Mouse (Mus musculus) c-Kit-positive CD71-positive TER-119-positive erythroid progenitor cells, embryonic 14.5 days (primary cell): ENCODE results near the gene Kcnk7.

ENCODE experiments used
- DNase-seq: peaks from one replicate; pipeline ENCODE4 v3.0.0-alpha.2; 2013; ENCODE audit warnings: low spot score

The Kcnk7 gene

DNA sequence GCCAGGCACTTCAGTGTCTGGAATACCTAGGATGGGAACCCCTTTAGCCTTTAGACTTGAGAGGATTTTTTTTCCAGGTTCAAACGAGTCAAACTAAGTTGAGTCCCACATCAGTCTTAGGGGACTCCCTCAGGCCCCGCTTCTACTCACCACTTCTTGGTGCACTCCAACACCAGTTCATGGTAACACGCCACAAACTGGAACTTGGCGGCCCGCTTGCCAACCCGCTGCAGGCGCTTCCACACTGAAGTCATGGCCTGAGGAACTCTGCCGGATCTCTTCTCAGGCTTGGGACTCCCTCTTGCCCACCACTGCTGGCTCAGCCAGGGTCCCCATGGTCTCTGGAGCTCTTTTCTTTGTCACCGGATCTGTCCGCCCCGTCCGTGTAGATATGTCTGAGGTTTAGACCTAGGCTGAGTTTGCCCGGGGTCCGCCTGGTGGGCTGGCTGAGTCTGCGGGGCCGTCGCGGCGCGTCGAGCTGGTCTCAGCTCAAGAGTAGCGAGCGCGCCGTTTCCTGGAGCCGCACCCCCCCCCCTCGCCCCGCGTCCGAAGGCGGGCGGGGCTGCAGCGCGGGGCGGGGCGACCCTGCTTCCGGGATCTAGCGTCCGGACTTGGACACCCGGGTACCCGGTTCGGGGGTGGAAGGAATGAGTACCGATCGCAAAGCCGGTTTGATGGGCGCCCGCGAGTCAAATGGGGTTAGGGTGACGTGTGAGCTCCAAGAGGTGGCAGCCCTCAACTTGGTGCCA, 21.8 kb downstream of the Kcnk7 start, which contains the start of gene Ehbp1l1:
TSS of gene Ehbp1l1 (minus strand) at position 551 of the 749 bp plus-strand sequence.
- peak; percentile 74 for DNase-seq

DNA sequence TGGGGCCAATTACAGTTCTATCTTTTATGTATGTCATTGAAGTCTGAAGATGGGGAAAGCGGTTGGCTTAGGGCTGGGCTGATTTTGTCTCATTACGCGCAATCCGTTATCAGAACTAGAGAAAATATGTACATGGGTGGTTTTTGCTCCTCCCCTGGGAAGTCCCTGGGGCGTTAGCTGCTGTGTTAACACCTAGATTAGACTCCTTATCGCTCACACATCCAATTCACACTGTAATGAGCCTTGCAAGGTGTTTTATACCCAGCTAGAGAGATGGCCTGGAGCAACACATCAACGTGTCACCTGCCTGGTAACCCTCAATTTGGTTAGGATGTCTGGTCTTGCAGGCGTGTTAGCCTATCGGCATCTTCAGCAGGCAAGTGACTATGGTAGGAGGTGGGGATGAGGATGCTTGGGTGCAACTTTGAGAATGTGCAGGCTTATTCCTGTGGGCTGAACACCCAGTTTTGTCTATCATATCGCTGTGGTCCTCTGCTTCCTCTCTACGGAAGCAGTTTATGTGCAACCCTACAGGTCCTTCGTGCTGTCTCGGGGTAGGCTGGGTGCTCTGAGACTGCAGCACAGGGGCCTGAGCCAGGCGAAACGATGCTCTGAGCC, 22.9 kb downstream of the Kcnk7 start:
- peak; percentile 90 for DNase-seq

DNA sequence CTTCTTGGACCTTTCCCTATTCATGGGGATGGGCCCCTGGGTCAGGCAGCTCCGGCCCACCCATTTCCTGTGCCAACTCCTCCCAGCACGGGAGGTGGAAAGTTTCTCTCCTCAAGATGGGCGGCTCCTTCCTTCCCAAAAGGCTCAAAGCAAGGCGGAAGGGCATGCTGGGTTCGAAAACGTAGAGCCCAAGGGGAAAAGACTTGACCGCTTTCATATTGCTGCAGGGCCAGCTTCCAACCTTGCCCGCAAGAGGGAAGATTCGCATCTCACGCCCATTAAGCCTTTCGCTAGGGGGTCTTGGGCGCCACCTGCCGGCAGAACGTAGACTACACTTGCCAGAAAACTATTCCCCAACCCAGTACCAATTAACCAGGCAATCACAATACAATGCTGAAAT, 23.5 kb downstream of the Kcnk7 start:
- peak; percentile 87 for DNase-seq

DNA sequence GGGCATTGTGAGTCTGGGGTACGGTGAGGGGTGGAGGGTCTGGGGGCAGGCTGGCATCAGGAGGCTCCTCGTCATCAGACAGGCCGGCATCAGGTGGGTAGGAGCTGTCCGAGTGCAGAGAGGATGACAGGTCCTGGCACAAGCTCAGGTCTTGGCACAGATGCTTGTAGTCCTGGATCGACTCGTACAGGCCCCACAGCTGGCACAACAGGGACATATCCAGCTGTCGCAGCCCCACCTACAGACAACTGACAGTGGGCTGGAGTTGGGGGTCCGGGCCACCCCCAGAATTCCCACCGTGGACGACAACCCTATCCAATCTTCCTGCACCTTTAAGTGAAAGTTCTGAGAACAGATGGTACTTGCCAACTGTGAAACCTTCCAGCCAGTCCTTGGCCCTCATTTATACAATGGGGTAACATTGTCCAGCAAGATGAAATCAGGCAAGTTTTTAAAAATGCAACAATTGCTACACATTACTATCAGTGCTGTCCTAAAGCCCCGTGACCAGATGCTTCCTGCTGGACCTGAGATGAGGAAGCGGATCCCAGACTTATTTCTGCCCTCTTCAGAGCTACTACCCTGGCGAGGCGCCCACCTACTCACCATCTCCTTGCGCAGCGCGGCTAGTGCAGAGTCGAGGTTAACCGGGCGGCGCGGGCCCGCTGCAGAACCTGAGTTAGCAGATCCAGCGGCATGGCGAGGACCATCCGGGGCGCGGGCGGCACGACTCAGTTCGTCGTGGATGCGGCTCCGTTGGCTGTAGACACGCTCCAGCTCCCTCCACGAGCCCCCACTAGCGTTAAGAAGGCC, 24.7 kb downstream of the Kcnk7 start:
- no peak for DNase-seq

DNA sequence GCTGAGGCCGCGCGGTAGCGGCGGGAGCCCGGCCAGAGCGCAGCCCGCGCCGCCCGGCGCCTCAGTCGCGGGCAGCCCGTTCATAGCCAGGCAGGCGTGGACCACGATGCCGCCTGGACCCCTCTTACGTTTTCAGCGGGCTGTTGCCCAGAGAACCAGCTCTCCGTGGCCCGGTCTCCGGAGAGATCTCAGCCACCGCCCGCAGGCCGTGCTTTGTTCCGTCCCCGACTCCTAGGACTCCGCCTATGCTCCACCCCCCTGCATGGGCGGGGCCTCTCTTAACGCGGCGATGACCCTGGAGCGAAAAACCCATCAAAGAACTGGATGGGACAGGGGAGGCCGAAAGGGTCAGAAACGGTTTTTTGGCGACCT, 25.3 kb downstream of the Kcnk7 start, which contains the start of gene Fam89b:
TSS of gene Fam89b (minus strand) at position 210 of the 372 bp plus-strand sequence.
- peak; percentile 86 for DNase-seq

DNA sequence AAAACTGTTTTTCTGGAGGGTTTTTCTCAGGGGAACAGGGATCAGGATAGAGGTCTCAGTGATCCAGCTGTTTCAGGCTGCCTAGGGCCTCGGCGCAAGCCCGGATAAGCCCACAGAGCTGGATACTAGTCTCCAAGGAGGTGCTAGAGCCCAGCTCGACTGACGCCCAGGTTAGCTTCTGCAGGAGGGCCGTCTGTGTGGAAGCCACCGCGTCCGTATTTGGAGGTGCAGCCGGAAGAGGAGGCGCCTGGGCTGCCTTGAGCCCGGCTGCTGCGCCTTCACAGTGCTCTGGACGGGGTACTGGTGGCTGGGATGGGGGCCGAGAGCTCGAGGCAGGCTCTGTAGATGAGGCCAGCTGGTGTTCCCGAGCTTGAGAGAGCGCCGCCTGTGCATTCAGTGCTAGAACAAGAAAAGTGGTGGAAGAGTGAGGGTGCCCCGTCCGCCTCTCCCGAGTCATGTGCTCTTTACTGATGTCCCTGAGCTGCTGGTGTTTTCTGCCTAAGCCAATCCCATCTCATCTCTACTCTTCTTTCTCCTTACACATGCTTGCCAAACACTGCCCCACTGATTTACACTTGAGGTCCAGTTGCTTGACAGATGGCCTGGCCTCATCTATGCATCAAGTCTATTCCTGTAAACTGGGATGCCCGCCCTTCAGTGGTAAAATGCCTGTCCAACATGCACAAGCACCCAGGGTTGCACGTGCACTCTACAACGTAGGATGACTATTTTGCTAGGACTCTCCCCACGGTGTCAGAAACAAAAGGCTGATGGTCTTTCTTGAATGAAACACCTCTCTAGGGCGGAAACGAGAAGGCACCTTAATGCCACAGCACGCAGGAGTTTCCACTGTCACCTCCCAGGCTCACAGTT, 26.4 kb downstream of the Kcnk7 start:
- no peak for DNase-seq

DNA sequence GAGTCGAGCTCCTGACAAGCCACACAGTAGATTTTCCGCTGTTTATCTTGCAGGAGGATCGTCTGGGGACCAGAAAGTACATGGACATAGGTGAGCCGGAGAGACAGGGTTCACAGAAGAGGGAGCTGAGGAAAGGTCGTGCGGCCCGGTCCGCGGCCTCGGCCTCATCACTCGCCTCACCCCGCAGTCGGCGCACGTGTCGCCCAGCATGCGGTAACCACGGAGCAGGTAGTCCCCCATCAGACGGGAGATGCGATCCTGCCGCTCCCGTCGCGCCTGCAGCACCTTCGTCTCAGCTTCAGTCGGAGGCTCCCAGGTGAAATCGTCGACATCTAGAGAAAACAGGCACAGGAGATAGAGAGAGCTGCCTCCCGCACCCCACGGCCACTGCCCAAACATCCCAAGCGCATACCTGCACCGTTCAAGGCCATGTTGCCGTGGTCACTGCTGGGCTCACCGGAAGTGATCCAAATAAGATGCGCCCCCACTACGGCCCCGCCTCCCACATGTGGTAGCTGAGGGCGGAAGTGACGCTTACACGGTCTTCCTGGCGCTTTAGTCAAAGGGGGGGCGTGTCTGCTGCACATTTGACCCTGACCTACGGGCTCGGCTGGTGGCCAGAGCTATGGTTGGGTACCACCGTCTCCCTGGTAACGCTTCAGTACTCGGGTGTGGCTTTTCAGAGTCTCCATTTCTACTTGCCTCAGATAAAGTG, 27.3 kb downstream of the Kcnk7 start:
- peak; percentile 85 for DNase-seq

DNA sequence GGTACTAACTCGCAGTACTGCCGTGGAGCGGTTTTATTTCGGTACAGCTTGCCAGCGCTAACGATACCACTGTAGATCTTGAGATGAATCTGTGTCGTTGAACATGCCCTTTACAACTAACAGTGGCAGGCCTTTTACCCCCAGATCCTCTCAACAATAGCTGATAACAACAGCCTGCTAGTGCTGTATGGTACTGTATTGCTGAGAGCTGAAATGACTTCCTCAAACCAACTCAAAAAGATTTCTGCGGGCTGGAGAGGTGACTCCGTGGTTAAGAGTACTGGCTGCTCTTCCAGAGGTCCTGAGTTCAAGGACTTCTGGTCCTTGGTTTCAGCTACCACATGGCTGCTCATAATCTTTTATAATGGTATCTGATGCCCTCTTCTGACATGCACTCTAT, 30.2 kb downstream of the Kcnk7 start:
- DNase-seq, result no peak

DNA sequence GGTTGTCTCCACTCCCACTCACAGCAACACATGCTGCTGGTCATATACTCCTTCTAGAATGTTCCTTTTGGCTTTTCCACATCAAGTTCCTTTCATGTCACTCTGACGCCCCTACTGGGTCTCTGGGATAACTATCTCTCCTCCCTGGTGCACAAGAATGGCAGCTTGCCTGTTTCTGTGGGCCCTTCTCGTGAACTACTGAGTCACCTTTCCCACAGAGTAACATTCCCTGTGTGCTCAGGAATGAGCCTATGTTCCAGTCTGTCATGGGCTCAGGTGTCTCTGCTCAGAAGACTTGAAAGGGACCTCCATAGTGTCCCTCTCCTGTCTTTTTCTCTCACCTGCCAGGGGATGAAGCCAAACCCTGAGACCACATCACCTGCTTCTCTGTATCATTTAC, 35.3 kb downstream of the Kcnk7 start:
- no peak for DNase-seq

DNA sequence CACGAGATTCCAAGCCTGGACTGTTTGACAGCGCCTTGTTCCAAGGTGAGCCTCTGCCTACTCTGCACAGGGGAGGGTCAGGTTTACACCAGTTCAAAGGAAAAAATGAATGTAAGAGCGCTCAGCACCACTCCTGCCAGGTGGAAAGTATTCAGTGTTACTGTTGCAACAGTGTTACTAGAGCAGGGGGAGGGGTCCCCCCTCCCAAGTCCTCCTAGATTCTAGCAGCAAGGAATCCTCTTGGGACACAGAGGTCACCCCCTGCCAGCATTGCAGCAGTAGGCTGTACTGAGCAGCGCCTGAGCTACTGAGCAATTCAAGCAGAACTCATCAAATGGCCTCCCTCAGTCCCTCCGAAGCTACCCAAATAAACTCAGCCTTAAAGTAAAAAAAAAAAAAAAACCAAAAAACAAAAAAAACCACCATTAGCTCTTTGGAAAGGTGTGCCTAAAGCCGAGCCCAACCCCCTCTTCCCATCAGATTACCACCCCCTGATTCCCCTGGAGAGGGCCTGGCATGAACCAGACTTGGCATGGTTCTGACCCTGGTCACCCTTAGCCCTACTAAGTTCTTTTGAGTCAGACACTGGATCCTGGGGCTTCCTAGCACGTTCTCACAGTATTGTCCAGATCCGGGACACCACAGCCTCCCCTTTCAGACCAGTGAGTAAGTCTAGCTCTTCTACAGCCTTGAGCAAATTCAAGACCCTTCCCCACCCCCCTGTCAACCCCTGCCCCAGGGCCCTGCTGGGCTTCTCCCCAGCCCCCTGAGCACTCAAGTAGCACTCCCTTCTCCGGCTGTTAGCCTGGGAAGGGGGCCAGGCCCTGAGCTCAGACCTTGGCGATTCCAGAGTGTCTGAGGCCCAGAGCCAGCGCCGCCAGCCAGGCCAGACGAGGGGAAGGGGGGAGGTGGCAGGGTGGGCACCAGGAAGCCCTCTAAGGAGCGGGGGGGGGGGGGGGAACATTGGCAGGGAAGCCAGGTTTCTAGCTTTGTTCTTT, 36.5 kb downstream of the Kcnk7 start, which contains the start of gene Ltbp3:
TSS of gene Ltbp3 (plus strand) at position 585 of the 998 bp plus-strand sequence.
- no peak for DNase-seq

DNA sequence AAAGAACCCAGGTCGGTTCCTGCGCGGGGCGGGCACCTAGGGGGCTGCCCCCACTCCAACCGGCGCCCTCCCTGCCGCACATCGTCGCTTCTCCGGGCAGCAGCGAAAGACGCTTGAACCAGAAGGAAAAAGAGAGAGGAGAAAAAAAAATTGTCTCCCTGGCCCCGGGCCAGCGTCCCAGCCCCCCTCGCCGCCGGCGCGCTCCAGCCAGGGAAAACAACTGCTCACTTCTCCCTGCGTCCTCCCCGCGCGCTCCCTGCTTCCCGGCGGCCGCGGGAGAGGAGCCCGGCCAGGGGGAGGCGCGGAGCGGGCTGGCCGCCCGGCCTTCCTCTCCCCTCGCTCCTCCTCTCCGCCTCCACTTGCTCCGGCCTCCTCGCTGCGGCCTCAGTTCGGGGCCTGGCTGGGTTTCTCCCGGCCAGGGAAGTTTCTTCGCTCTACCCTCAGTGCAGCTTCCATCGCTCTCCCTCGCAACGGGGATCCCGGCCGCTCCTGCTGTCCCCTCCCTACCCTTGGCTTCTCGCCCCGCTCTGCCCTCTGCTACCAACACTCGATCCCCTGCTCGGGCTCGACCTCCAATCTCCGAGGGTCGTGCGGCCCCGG, 37.6 kb downstream of the Kcnk7 start:
- DNase-seq, result no peak

DNA sequence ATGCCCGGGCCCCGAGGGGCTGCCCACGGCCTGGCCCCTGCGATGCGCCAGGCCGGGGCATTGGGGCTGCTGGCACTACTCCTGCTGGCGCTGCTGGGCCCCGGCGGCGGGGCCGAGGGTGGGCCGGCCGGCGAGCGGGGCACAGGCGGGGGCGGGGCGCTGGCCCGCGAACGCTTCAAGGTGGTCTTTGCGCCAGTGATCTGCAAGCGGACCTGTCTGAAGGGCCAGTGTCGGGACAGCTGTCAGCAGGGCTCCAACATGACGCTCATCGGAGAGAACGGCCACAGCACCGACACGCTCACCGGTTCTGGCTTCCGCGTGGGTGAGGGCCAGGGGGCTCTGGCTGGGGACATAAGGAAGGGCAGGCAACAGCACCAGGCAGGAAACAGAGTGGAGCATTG, 38.1 kb downstream of the Kcnk7 start:
- DNase-seq, result no peak

DNA sequence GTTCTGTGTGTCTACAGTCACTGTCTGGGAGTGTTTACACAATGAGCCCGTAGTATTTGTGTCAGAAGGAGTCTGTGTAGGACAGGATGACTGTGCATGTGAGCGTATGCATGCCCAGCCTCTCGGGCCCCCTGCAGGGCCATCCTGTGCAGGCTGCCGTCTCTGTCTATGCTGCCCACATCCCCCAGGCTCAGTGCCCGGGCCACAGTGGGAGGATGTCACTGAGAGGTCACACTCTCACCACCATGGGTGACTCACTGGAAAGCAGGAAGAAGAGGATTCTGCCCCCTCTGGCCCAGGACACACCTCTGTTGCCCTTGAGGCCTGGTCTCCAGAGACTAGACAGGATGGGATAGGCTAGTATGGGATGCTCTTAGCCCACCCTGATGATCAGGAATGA, 39.4 kb downstream of the Kcnk7 start:
- no peak for DNase-seq

DNA sequence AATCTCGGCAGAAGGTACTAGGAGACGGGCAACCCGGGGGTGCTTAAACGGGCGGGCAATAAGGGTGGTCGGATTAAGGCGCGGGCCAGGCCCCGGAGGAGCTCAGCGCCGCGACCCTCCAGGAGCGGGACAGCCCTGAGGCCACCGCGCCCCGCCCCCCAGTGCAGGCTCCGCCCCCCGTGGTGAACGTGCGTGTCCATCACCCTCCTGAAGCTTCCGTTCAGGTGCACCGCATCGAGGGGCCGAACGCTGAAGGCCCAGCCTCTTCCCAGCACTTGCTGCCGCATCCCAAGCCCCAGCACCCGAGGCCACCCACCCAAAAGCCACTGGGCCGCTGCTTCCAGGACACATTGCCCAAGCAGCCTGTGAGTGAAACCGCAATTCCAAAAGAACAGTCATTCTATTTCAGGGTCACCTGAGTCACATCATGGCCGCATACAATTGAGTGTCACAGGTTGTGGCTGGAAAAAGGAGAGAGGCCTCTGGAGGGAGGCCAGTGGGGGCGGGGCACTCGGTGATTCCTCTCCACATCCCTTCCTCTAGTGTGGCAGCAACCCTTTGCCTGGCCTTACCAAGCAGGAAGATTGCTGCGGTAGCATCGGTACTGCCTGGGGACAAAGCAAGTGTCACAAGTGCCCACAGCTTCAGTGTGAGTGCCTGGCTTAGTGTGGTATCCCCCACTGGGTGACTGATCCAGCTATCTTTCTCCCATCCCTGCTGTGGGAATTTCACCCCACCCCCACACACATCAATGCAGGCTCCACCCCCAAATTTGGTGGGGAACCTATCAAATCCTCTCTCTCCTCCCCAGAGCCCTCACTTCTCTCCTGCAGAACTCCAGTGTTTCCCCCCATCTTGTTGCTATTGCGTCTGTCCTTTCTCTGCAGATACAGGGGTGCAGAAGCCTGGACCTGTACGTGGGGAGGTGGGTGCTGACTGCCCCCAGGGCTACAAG, 41.9 kb downstream of the Kcnk7 start:
- no peak for DNase-seq

DNA sequence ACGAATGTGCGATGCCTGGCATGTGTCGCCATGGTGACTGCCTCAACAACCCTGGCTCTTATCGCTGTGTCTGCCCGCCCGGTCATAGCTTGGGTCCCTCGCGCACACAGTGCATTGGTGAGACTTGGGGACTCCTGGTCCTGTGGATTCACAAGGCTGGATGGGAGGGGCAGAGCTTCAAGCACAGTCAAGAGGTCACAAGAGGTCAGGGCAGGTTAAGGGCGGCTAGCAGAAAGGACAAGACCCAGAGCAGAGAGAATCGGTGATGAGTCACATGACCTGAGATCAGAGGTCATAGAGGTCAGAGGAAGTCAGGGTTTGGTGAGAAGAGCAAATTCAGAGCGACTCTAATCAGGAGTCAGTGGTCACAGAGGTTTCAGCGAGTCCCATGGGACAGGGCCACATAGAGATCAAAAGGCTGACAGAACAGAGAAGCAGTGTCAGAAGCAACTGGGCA, 42.8 kb downstream of the Kcnk7 start:
- DNase-seq, result no peak

DNA sequence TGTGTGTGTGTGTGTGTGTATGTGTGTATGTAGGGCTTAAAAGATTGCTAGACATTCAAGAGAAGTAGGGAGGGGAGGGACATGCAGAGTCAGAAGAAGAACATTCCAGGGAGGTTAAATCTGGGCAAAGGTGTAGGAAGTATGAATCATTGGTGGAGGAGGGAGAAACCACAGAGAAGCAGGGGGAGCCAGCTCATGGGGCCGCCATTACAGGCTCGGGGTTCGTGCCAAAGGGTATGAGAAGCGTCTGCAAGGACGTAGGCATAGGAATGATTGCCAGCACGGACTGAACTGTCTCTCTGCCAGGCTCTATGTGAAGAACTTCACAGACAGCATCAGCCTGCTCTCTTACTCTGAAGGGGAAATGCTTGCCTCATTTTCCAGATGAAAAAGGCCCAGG, 45.3 kb downstream of the Kcnk7 start:
- DNase-seq, result no peak

DNA sequence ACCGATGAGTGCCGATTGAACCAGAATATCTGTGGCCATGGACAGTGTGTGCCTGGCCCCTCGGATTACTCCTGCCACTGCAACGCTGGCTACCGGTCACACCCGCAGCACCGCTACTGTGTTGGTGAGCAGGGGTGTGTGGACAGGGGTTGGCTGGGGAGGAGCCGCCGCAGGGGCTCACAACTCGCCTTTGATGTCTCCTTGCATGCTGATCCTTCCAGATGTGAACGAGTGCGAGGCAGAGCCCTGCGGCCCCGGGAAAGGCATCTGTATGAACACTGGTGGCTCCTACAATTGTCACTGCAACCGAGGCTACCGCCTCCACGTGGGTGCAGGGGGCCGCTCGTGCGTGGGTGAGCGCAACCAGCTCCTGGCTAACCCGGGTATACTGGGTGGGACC, 46.8 kb downstream of the Kcnk7 start:
- no peak for DNase-seq

DNA sequence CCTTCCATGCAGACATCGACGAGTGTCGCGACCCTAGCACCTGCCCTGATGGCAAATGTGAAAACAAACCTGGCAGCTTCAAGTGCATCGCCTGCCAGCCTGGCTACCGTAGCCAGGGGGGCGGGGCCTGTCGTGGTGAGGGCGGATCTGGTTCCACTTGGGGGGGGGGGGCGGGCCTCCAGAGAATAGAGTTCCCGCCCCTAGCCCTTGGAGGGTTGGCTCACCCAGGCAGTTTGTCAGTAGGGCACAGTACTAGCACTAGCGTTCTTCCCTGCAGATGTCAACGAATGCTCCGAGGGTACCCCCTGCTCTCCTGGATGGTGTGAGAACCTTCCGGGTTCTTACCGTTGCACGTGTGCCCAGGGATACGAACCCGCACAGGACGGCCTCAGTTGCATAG, 47.6 kb downstream of the Kcnk7 start:
- no peak for DNase-seq
